Mouse (Mus musculus): ENCODE data around the gene Lcmt2. TPM values are rescaled to one million over a fixed set of nuclear protein-coding genes. Genes with fewer than 3 reads are reported as not detected.
A peak's percentile ranks its signal among the peaks of the same experiment; 100 is the strongest.

Lcmt2 gene
- 10 to 100 TPM; 10.8 to 11.5 TPM for total RNA-seq (2021)
- 6.2 and 9.9 TPM in 2 replicates for polyA plus RNA-seq (2012; rRNA removed)
- long read RNA-seq, transcript Lcmt2-202 (1 exons, 3,056 nt), result major isoform, 20 of 20 reads
- long read RNA-seq, partial matches to known transcripts, result 0 of 20 reads
- long read RNA-seq, other reads (novel, unspliced or antisense), result 0 of 20 reads

DNA sequence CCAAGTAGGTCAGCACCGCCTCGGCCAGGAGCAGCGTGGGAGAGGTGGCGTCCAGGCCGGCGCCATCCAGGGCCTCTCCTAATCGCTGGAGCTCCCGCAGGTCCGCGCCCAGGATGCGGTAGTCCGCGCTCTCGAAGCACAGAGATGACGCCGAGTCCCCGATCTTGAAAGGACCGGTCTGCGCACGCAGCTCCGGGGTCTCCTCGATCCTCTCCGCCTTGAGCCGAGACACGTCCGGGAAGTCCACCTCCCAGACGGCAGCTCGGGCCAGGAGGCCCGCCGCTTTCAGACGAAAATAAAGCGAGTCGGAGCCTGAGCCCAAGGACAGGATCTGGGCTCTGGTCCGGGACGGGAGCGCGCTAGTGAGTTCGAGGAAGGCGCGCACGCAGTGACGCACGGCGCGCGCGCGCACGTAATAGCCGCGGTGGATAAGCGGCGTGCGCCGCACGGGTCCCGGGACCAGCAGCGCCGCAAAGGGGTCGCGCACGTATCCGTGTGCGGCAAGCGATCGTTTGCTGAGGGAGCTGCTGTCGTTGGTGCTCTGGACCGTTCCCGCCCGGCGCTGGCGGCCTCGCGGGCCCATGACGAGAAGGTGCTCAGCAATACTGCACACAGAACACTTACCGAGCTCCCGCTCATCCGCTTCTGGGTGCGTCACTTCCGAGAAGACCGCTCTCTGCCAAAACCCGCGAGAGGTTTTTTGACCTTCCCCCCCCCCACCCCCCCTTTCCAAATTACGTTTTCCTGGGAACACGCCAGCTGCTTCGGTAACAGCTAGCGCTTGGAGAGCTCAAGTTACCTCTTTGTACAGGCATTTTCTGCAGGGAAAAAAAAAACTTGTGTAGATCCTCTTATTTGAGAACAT, at the start of gene Lcmt2, which contains the start of gene Adal:
Lcmt2 (minus strand) TSS at position 636 of the 865 bp plus-strand sequence.
Adal (plus strand) TSS at position 411 of the 865 bp plus-strand sequence.
- peaks cover 9% of the 10 kb centered on the region for H3K4me1 ChIP-seq (ENCODE audit: control insufficient read depth, insufficient read depth, low read length)
- peak within 1 kb of the TSS; percentile 99 for H3K27ac ChIP-seq
- TF ChIP-seq CTCF (IDR thresholded peaks at IDR 0.05), result no peak
- peak; percentile 92 for TF ChIP-seq POLR2A (IDR thresholded peaks at IDR 0.05; ENCODE audit: insufficient read depth, low read depth, low read length)
- peak; percentile 52; the same call in 1 of the 2 replicates for TF ChIP-seq EP300 (IDR thresholded peaks at IDR 0.05; ENCODE audit: insufficient read depth, low read depth, low read length)
- H3K36me3 ChIP-seq (ENCODE audit: control insufficient read depth, insufficient read depth, low read length), result peaks cover 17% of the 10 kb centered on the region
- H3K4me3 ChIP-seq, result peak within 1 kb of the TSS; percentile 88
- DNase-seq, result peak; percentile 95 to 96
- H3K79me2 ChIP-seq (replicated peaks; ENCODE audit: control insufficient read depth, insufficient read depth, low read length), result no peaks in the 10 kb centered on the region
- intact Hi-C loops (cut with DNase I), result loop anchor here (1.0 kb wide), 1 partner anchor 30 kb away; the partner anchor contains the start of gene Tubgcp4
- under 1% methylated on average over 87 of the region's 87 CpGs for WGBS
- H3K27me3 ChIP-seq (ENCODE audit: control insufficient read depth, insufficient read depth, low read length), result no peaks in the 10 kb centered on the region
- H3K9ac ChIP-seq (ENCODE audit: low read depth, low read length), result peak within 1 kb of the TSS; percentile 93

GRCm38 (mm10) chr2:121188530-121188929, 48.1 kb upstream of the Lcmt2 start:
- 87% methylated on average over 1 of the region's 1 CpGs for WGBS
- DNase-seq, result no peak
- Histone ChIP-seq H3K36me3 (ENCODE audit: control insufficient read depth, insufficient read depth, low read length) (peaks cover 7% of the 10 kb centered on the region), H3K4me3 (no peak overlapping the region), H3K27me3 (ENCODE audit: control insufficient read depth, insufficient read depth, low read length) (no peaks in the 10 kb centered on the region), H3K27ac (no peak overlapping the region), H3K4me1 (ENCODE audit: control insufficient read depth, insufficient read depth, low read length) (no peaks in the 10 kb centered on the region; the same call in 1 of the 2 replicates), H3K9ac (ENCODE audit: low read depth, low read length) (no peak overlapping the region), H3K79me2 (replicated peaks; ENCODE audit: control insufficient read depth, insufficient read depth, low read length) (no peaks in the 10 kb centered on the region)
- TF ChIP-seq CTCF (IDR thresholded peaks at IDR 0.05) (peak; percentile 40), POLR2A (IDR thresholded peaks at IDR 0.05; ENCODE audit: insufficient read depth, low read depth, low read length) (no peak)
- intact Hi-C loops (cut with DNase I), result loop anchor here (5.0 kb wide), 1 partner anchor 169 kb away; the partner anchor contains the start of genes Ckmt1 and Ppip5k1

GRCm38 (mm10) chr2:121184142-121184541, 43.7 kb upstream of the Lcmt2 start:
- Histone ChIP-seq H3K4me1 (ENCODE audit: control insufficient read depth, insufficient read depth, low read length) (no peaks in the 10 kb centered on the region), H3K79me2 (replicated peaks; ENCODE audit: control insufficient read depth, insufficient read depth, low read length) (no peaks in the 10 kb centered on the region), H3K27ac (no peak overlapping the region), H3K4me3 (no peak overlapping the region), H3K9ac (ENCODE audit: low read depth, low read length) (no peak overlapping the region), H3K27me3 (ENCODE audit: control insufficient read depth, insufficient read depth, low read length) (no peaks in the 10 kb centered on the region), H3K36me3 (ENCODE audit: control insufficient read depth, insufficient read depth, low read length) (peaks cover 2% of the 10 kb centered on the region; the same call in 1 of the 2 replicates)
- no peak for TF ChIP-seq POLR2A (IDR thresholded peaks at IDR 0.05; ENCODE audit: insufficient read depth, low read depth, low read length)
- no peak for TF ChIP-seq EP300 (IDR thresholded peaks at IDR 0.05; ENCODE audit: insufficient read depth, low read depth, low read length)
- no peak for TF ChIP-seq CTCF (IDR thresholded peaks at IDR 0.05)
- intact Hi-C loops (cut with DNase I), result no loop called here
- WGBS, result 94% methylated on average over 7 of the region's 7 CpGs
- no peak for DNase-seq

GRCm38 (mm10) chr2:121183431-121183830, 43.0 kb upstream of the Lcmt2 start:
- no peak for TF ChIP-seq CTCF (IDR thresholded peaks at IDR 0.05)
- no peak for TF ChIP-seq POLR2A (IDR thresholded peaks at IDR 0.05; ENCODE audit: insufficient read depth, low read depth, low read length)
- TF ChIP-seq EP300 (IDR thresholded peaks at IDR 0.05; ENCODE audit: insufficient read depth, low read depth, low read length), result no peak
- no peaks in the 10 kb centered on the region for H3K27me3 ChIP-seq (ENCODE audit: control insufficient read depth, insufficient read depth, low read length)
- H3K79me2 ChIP-seq (replicated peaks; ENCODE audit: control insufficient read depth, insufficient read depth, low read length), result no peaks in the 10 kb centered on the region
- WGBS, result 84% methylated on average over 5 of the region's 5 CpGs
- H3K4me3 ChIP-seq, result no peak overlapping the region
- no peak overlapping the region for H3K9ac ChIP-seq (ENCODE audit: low read depth, low read length)
- no peaks in the 10 kb centered on the region for H3K4me1 ChIP-seq (ENCODE audit: control insufficient read depth, insufficient read depth, low read length)
- peaks cover 3% of the 10 kb centered on the region; the same call in 1 of the 2 replicates for H3K36me3 ChIP-seq (ENCODE audit: control insufficient read depth, insufficient read depth, low read length)
- no peak overlapping the region for H3K27ac ChIP-seq
- DNase-seq, result no peak
- intact Hi-C loops (cut with DNase I), result no loop called here

GRCm38 (mm10) chr2:121178828-121179479, 38.5 kb upstream of the Lcmt2 start:
- H3K27me3 ChIP-seq (ENCODE audit: control insufficient read depth, insufficient read depth, low read length), result no peaks in the 10 kb centered on the region
- H3K4me3 ChIP-seq, result no peak overlapping the region
- no peak overlapping the region for H3K27ac ChIP-seq
- no peaks in the 10 kb centered on the region for H3K79me2 ChIP-seq (replicated peaks; ENCODE audit: control insufficient read depth, insufficient read depth, low read length)
- H3K4me1 ChIP-seq (ENCODE audit: control insufficient read depth, insufficient read depth, low read length), result no peaks in the 10 kb centered on the region; the same call in 1 of the 2 replicates
- 90% methylated on average over 3 of the region's 3 CpGs for WGBS
- DNase-seq, result no peak
- H3K36me3 ChIP-seq (ENCODE audit: control insufficient read depth, insufficient read depth, low read length), result peaks cover 5% of the 10 kb centered on the region; the same call in 1 of the 2 replicates
- intact Hi-C loops (cut with DNase I), result no loop called here
- no peak overlapping the region for H3K9ac ChIP-seq (ENCODE audit: low read depth, low read length)
- no peak for TF ChIP-seq EP300 (IDR thresholded peaks at IDR 0.05; ENCODE audit: insufficient read depth, low read depth, low read length)
- TF ChIP-seq CTCF (IDR thresholded peaks at IDR 0.05), result peak; percentile 50
- TF ChIP-seq POLR2A (IDR thresholded peaks at IDR 0.05; ENCODE audit: insufficient read depth, low read depth, low read length), result no peak

Measured in heart, adult 2 months (tissue).